Mouse (Mus musculus): ENCODE results near the gene Snrpb2.

Snrpb2 gene

DNA sequence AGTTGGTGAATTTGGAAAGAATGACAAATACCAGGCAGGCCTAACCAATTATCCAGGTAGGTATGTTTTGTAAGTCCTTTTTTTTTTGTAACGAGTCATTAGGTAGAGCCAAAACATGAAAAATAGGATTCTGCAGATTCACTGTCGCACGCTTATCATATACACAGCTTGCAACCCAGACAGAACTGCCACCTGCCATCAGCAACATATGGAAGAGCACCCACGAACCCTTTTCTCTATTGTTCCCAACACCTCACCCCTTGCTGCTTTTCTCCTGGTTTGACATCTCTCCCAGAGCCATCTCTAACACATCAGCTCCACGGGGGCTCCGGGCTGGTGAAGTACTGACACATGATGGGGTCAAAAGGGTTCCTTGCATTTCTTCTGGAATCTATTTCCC, 31.9 kb downstream of the Snrpb2 start:
- DNase-seq: no peak

DNA sequence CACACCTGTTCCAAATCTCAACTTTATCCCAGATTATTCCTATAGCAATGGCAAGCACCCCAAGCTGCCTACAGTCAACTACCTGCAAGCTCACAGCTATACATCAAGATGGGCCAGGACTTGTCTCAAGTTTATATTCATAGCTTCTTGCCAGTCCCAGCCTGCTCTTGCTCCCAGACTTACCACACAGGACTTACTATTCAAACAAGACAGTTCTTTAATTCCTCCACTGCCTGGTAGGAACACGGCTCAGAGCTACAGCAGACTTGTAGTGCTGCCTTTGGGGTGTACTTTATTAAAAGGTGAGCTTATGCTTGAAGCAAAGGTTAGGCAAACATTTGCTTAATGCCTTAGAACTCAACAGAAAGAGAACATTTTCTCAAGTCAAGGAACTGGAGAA, 34.3 kb downstream of the Snrpb2 start:
- no peak for DNase-seq

DNA sequence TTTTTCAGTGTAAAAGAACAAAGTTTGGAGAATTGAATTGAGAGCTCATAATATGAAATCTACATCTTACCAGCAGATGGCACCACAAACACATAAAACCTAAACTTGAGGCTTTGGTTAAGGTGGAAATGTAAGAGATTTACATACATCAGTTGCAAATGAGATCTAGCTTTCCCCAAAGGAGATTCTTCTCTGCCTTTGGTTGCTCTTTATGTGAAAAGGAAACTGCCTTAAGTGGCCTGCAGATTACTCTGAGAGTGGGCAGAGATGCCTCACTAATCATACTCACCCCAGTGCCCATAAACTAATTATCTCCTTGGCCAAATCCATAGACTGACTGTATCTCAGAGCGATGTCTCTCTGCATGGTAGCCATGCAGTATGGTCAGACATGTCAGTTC, 51.0 kb downstream of the Snrpb2 start:
- peak; percentile 68 for DNase-seq

DNA sequence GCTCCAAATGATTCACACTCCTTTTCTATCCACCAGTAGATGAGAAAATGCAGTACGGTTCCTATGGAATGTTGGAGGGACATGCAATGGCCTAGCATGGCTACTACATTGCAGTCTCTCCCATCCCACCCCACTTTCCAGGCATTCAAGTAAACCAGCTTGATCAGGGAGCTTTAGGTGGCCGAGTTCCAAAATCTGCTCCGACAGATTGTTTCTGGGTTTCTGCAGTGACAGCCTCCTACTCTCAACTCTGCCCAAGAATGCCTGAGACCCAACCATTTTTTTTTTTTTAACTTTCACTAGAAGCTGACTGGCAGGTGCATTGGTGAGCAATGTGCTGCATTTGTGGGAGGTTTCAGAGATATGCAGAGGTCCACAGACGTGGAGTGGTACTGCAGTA, 51.9 kb downstream of the Snrpb2 start:
- no peak for DNase-seq

DNA sequence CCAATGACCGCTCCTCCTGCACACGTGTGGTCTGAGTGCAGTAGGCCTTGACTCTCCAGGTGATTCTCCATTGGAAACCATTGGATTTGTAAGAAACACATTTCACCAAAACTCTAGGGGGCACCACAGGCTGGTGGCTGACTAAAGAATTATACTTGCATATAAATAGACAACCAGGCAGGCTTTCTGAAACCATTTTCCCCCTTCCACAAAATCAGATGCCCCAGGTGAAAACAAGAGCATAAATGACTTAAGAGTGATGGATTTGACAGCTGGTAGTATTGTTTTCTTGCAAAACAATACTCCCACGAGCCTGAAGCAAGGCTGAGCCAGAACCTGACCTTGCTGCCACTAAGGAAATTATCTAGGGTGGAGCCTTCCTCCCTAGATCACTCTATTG, 54.6 kb downstream of the Snrpb2 start:
- peak; percentile 21 for DNase-seq

DNA sequence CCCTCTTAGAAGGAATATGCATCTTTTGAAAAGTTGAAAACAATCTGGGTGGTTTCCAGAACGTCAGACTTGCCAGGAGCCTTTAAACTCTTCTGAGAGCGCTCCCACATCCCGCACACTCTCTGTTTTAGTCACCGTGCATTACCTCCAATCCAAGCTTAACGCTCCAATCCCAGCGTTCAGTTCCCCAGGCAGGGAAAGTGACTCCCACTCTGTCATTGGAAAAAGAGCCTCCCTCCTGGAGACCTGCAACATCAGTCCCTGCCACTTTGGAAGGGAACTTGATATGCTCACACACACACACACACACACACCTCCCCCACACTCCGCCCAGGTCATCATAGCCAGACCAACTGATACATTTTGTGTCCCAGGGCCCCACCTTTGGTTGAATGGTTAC, 55.4 kb downstream of the Snrpb2 start:
- DNase-seq: no peak

Data from embryo, embryonic 11 days (tissue).